Mouse (Mus musculus): Measurements from ENCODE around the gene Gclm.
"Not testable (repeated sequence)": the region's sequence is repeated elsewhere in the genome, so short reads cannot be mapped to it uniquely, and the experiment has no call there.

DNA sequence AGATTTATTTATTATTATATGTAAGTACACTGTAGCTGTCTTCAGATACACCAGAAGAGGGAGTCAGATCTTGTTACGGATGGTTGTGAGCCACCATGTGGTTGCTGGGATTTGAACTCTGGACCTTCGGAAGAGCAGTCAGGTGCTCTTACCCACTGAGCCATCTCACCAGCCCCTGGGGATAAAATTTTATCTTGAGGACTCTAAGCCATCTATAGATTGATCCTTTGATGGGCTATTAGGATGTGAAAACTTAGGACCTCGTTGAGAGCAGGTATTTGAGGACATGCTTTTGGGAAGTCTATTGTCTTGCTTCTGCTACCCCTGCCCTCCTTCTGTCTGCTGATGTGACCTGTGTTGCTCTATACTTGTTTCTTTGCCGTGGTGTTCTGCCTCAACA, 44.0 kb downstream of the Gclm start:
- TF ChIP-seq EP300, CTCF (IDR thresholded peaks at IDR 0.05; ENCODE audit: low read depth): not testable (repeated sequence)
